Mouse (Mus musculus) brain, embryonic 14.5 days (tissue): ENCODE measurements at regions not wholly inside any gene's neighbourhood (a gene's known extent, or its start where the extent isn't known, plus 50 kb on each side); places are given as distances from the start of the nearest gene placed in this dataset.
A peak's percentile ranks its signal among the peaks of the same experiment; 100 is the strongest.

Source experiments
- DNase-seq: peaks from one replicate; pipeline ENCODE4 v3.0.0-alpha.2; 2011; ENCODE audit warnings: low read depth
- CTCF ChIP-seq: fragments of 200-500 bp; IDR thresholded peaks from 2 replicates; pipeline ENCODE4 v1.5.1; 2012; ENCODE audit warnings: inconsistent platforms, mild to moderate bottlenecking, moderate library complexity, borderline replicate concordance; ENCODE audit not compliant: insufficient read depth, insufficient read length; ENCODE audit errors: extremely low read depth
- POLR2A ChIP-seq: fragments of 200-500 bp; IDR thresholded peaks from 2 replicates; pipeline ENCODE4 v1.6.1; 2012; ENCODE audit warnings: mild to moderate bottlenecking, inconsistent platforms, borderline replicate concordance; ENCODE audit not compliant: poor library complexity, insufficient read depth, insufficient read length, severe bottlenecking; ENCODE audit errors: extremely low read depth

- DNase-seq = no peak
- TF ChIP-seq POLR2A (no peak), CTCF (no peak)
These were observed 1805.9 kb upstream of the Igfbp7 start for GRCm38 (mm10) chr5:79213789-79214188.

- no peak for TF ChIP-seq CTCF
- DNase-seq = peak; percentile 70
These were observed 1778.8 kb upstream of the Igfbp7 start for GRCm38 (mm10) chr5:79186608-79187007.
